Mouse (Mus musculus) liver, adult 2 months (tissue): ENCODE measurements at regions not wholly inside any gene's neighbourhood (a gene's known extent, or its start where the extent isn't known, plus 50 kb on each side); places are given as distances from the start of the nearest gene placed in this dataset.
A peak's percentile ranks its signal among the peaks of the same experiment; 100 is the strongest.

ENCODE experiments used
- CTCF ChIP-seq: fragments of 200-500 bp; IDR thresholded peaks from 2 replicates; pipeline ENCODE4 v1.5.1; 2011; ENCODE audit warnings: low read depth, low read length, control low read depth
- POLR2A ChIP-seq: fragments of 200-500 bp; IDR thresholded peaks from 2 replicates; pipeline ENCODE4 v1.6.1; 2011; ENCODE audit warnings: low read length, control low read depth; ENCODE audit not compliant: insufficient read depth; ENCODE audit errors: extremely low read depth

DNA sequence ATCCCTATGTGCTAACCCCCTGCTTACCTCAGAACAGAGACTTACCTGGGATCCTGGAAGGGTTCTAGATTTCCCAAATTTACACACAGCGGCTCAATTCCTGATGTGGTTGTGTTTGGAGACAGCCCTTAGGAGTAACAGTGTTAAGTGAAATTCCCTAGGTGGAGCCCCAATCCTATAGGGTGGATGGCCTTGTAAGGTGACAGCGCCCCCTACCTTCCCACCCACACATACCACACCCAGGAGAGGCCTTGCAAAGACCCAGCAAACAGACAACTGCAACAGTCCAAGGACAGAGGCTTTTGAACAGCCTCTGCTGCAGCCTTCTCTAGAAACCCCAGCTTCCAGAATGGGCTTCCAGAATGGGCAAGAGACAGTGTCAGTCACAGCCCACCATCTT is 421.8 kb downstream of the Matn1 start:
- TF ChIP-seq CTCF (peak; percentile 17; the same call in 1 of the 2 replicates), POLR2A (no peak)
